Mouse (Mus musculus): ENCODE results near the gene H2afy.

- TF ChIP-seq CTCF (conservative IDR thresholded peaks at IDR 0.05 in 1 of 2, IDR thresholded peaks at IDR 0.05 in 1 of 2; ENCODE audit: low read depth in 2 of 2, low read length in 2 of 2) (no peak), TCF12 (IDR thresholded peaks at IDR 0.05; ENCODE audit: low read depth, low read length) (no peak), EP300 (IDR thresholded peaks at IDR 0.05; ENCODE audit: low read length) (no peak), POLR2A (IDR thresholded peaks at IDR 0.05; ENCODE audit: low read depth, low read length) (no peak), ZMIZ1 (IDR thresholded peaks at IDR 0.05; ENCODE audit: low read depth, low read length) (no peak), SIN3A (IDR thresholded peaks at IDR 0.05; ENCODE audit: low read length) (no peak), CHD2 (IDR thresholded peaks at IDR 0.05; ENCODE audit: low read length) (no peak), CHD1 (IDR thresholded peaks at IDR 0.05; ENCODE audit: low read depth, low read length) (no peak), GABPA (IDR thresholded peaks at IDR 0.05; ENCODE audit: insufficient replicate concordance, low read depth, low read length) (no peak), TBP (conservative IDR thresholded peaks at IDR 0.05; ENCODE audit: low read depth, low read length) (no peak), ETS1 (conservative IDR thresholded peaks at IDR 0.05; ENCODE audit: low read depth, low read length) (no peak), ELF1 (IDR thresholded peaks at IDR 0.05; ENCODE audit: low read depth, low read length) (no peak), UBTF (IDR thresholded peaks at IDR 0.05; ENCODE audit: low read depth, low read length) (no peak), BHLHE40 (IDR thresholded peaks at IDR 0.05; ENCODE audit: low read depth, low read length) (no peak)
Observed at GRCm38 (mm10) chr13:56115386-56115785, 20.8 kb downstream of the H2afy start.

Measured in CH12.LX (cell line).